Mouse (Mus musculus) hindbrain, embryonic 13.5 days (tissue): ENCODE results near the gene Adipor1. TPM values are rescaled to one million over a fixed set of nuclear protein-coding genes. Genes with fewer than 3 reads are reported as not detected.
"Not testable (repeated sequence)": the region's sequence is repeated elsewhere in the genome, so short reads cannot be mapped to it uniquely, and the experiment has no call there.

Experiments
- ATAC-seq: fragments of 200-750 bp; cut with Nextera tagmentation; 2 replicates; pipeline ENCODE4 v1.8.0; 2017; ENCODE audit warnings: moderate TSS enrichment; ENCODE audit not compliant: low FRiP score
- H3K27ac ChIP-seq: fragments of 300-500 bp; sonication (generic); 2 replicates; pipeline ENCODE4 v1.5.1; 2015; ENCODE audit warnings: inconsistent platforms, mild to moderate bottlenecking, moderate library complexity
- H3K27me3 ChIP-seq: fragments of 300-500 bp; sonication (generic); 2 replicates; pipeline ENCODE4 v1.6.1; 2015; ENCODE audit warnings: mild to moderate bottlenecking, inconsistent platforms
- H3K36me3 ChIP-seq: fragments of 300-500 bp; sonication (generic); 2 replicates; pipeline ENCODE4 v1.6.1; 2015; ENCODE audit warnings: mild to moderate bottlenecking, inconsistent platforms
- H3K4me1 ChIP-seq: fragments of 300-500 bp; sonication (generic); replicated peaks from 2 replicates; pipeline ENCODE4 v1.6.1; 2015; ENCODE audit warnings: inconsistent platforms
- H3K4me2 ChIP-seq: fragments of 300-500 bp; sonication (generic); 2 replicates; pipeline ENCODE4 v1.6.1; 2015; ENCODE audit warnings: inconsistent platforms, mild to moderate bottlenecking, moderate library complexity
- H3K4me3 ChIP-seq: fragments of 300-500 bp; sonication (generic); 2 replicates; pipeline ENCODE4 v1.5.1; 2015; ENCODE audit warnings: mild to moderate bottlenecking, inconsistent platforms
- H3K9ac ChIP-seq: fragments of 300-500 bp; sonication (generic); 2 replicates; pipeline ENCODE4 v1.6.1; 2015; ENCODE audit warnings: mild to moderate bottlenecking, inconsistent platforms
- H3K9me3 ChIP-seq: fragments of 300-500 bp; sonication (generic); 2 replicates; pipeline ENCODE4 v1.6.1; 2016; ENCODE audit warnings: inconsistent platforms
- WGBS: fragments of 180-500 bp; shearing (Covaris S2); methylation state at CpG from one replicate; pipeline ENCODE4 v1.1.7; 2015; 5-methylcytosine and 5-hydroxymethylcytosine counted together
- polyA plus RNA-seq: library from polyadenylated mRNA; unstranded; fragments of >200 nt; fragmentation: Nextera tagmentation; extraction: Ambion mirVana; gene quantifications from 2 replicates; pipeline ENCODE4 v1.2.1, GENCODE M21; 2015

Gene Adipor1
- polyA plus RNA-seq, 1 experiment from 2014 or later, result 72.0 TPM

DNA sequence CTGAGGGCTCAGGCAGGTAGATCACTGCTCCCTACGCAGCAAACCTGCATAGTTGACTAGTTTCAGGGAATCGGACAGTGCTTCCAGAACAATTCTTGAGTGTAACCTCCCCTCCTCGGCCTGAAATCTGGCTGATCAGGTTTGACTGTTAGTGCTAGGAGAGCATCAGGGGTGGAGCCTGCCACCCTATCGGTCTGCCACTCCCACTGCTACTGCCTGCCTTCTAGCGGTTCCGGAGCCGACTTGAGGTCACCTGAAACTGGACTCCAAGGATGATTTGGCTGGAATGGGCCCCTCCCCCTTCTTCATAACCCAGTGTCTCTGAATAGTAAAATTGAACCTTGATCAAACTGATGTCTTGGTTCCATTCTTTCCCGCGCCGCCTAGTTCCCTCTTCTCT, 17.8 kb downstream of the Adipor1 start:
- Histone ChIP-seq H3K27me3 (no peaks in the 10 kb centered on the region), H3K4me3 (no peak overlapping the region), H3K9ac (no peak overlapping the region), H3K36me3 (peaks cover 55% of the 10 kb centered on the region), H3K27ac (no peak overlapping the region), H3K9me3 (no peaks in the 10 kb centered on the region), H3K4me1 (no peaks in the 10 kb centered on the region), H3K4me2 (no peak overlapping the region)
- ATAC-seq, result no peak
- 88% methylated on average over 10 of the region's 10 CpGs for WGBS

GRCm38 (mm10) chr1:134433473-134433872, 18.3 kb downstream of the Adipor1 start:
- Histone ChIP-seq H3K36me3 (peaks cover 50% of the 10 kb centered on the region), H3K9me3 (no peaks in the 10 kb centered on the region), H3K9ac (no peak overlapping the region), H3K4me1 (no peaks in the 10 kb centered on the region), H3K4me2 (no peak overlapping the region), H3K27ac (no peak overlapping the region), H3K4me3 (no peak overlapping the region), H3K27me3 (no peaks in the 10 kb centered on the region)
- ATAC-seq, result no peak
- WGBS, result 93% methylated on average over 4 of the region's 4 CpGs

- ATAC-seq, result no peak
- Histone ChIP-seq H3K9ac (no peak overlapping the region), H3K36me3 (peaks cover 33% of the 10 kb centered on the region), H3K9me3 (no peaks in the 10 kb centered on the region), H3K4me1 (no peaks in the 10 kb centered on the region), H3K4me3 (no peak overlapping the region), H3K27me3 (no peaks in the 10 kb centered on the region), H3K4me2 (no peak overlapping the region), H3K27ac (no peak overlapping the region)
- WGBS, result 26% methylated on average over 4 of the region's 4 CpGs
Observed at GRCm38 (mm10) chr1:134435414-134435813, 20.2 kb downstream of the Adipor1 start.

DNA sequence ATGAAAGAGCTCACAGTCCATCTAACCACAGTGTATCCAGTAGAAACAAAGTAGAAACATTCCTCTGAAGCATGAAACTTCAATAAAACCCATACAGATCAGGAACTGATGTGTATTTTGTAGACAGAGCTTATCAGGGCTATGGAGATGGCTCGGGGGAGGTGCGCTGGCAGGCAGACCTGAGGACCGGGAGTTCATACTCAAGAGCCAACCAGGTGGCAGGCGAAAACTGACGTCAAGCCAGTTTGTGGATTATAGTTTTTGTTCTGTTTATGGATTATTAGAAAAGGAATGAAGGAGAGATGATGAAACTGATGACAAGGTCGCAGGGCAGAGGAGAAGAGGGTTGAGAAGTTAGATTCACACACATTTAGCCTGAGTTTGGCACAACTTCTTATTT, 25.3 kb downstream of the Adipor1 start:
- H3K9me3 ChIP-seq, result no peaks in the 10 kb centered on the region
- H3K9ac ChIP-seq, result no peak overlapping the region
- no peak overlapping the region for H3K4me2 ChIP-seq
- WGBS, result 91% methylated on average over 6 of the region's 6 CpGs
- no peaks in the 10 kb centered on the region for H3K4me1 ChIP-seq
- no peak overlapping the region for H3K27ac ChIP-seq
- no peaks in the 10 kb centered on the region for H3K27me3 ChIP-seq
- ATAC-seq, result no peak
- no peak overlapping the region for H3K4me3 ChIP-seq
- no peaks in the 10 kb centered on the region for H3K36me3 ChIP-seq

GRCm38 (mm10) chr1:134441737-134442136, 26.6 kb downstream of the Adipor1 start:
- H3K27me3 ChIP-seq, H3K4me2 ChIP-seq, H3K9ac ChIP-seq, H3K27ac ChIP-seq, H3K36me3 ChIP-seq, H3K4me1 ChIP-seq, H3K9me3 ChIP-seq, ATAC-seq, H3K4me3 ChIP-seq: not testable (repeated sequence)
- WGBS, result 93% methylated on average over 7 of the region's 10 CpGs

- no peak overlapping the region for H3K9ac ChIP-seq
- ATAC-seq, result no peak
- H3K27ac ChIP-seq, result no peak overlapping the region
- no peak overlapping the region for H3K4me3 ChIP-seq
- no peaks in the 10 kb centered on the region for H3K36me3 ChIP-seq
- no peaks in the 10 kb centered on the region for H3K27me3 ChIP-seq
- H3K4me2 ChIP-seq, result no peak overlapping the region
- WGBS, result 95% methylated on average over 3 of the region's 3 CpGs
- H3K4me1 ChIP-seq, result no peaks in the 10 kb centered on the region
- no peaks in the 10 kb centered on the region for H3K9me3 ChIP-seq
Observed at GRCm38 (mm10) chr1:134442394-134442793, 27.2 kb downstream of the Adipor1 start.

DNA sequence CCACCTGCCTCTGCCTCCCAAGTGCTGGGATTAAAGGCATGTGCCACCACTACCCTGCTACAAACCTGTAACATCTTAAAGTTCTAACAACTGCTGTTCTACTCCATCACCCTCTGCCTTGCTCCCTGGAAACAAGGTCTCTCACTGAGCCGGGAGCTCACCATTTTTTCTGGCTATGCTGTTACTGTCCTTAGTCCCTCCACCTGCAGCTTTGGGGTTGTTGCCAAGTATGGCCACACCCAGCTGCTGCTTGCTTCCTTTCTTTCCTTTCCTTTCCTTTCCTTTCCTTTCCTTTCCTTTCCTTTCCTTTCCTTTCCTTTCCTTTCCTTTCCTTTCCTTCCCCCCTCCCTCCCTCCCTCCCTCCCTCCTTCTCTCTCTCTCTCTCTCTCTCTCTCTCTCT, 28.1 kb downstream of the Adipor1 start:
- not testable (repeated sequence) for H3K4me1 ChIP-seq, H3K27me3 ChIP-seq, H3K27ac ChIP-seq, ATAC-seq, H3K9me3 ChIP-seq, H3K4me2 ChIP-seq, H3K9ac ChIP-seq, H3K4me3 ChIP-seq, H3K36me3 ChIP-seq
- WGBS, result 90% methylated on average over 1 of the region's 1 CpGs

DNA sequence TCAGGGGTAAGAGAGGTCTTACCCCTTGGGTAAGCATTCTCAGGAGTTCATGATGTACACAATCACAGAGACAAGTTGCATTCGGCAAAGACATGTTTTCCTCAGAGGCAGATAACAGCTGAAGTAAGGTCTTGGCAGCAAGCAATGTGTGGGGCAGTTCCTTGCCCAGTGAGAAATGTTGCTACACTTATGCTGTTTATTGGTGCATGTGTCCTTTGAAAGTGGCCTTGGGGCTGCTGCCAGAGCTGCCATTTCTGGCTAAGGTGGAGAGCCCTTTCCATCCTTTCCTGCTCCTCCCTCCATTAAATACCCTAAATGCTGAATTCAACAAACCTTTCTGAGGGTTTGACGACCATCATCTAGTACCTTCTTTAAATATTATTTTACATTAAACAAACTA, 30.2 kb downstream of the Adipor1 start:
- Histone ChIP-seq H3K9ac (no peak overlapping the region), H3K27ac (no peak overlapping the region), H3K9me3 (no peaks in the 10 kb centered on the region), H3K4me3 (no peak overlapping the region), H3K4me1 (no peaks in the 10 kb centered on the region), H3K4me2 (no peak overlapping the region), H3K36me3 (no peaks in the 10 kb centered on the region), H3K27me3 (no peaks in the 10 kb centered on the region)
- ATAC-seq, result no peak
- WGBS, result 95% methylated on average over 2 of the region's 2 CpGs

GRCm38 (mm10) chr1:134448537-134448936, 33.4 kb downstream of the Adipor1 start:
- not testable (repeated sequence) for H3K4me2 ChIP-seq, H3K27me3 ChIP-seq, H3K36me3 ChIP-seq, H3K27ac ChIP-seq, H3K4me1 ChIP-seq, H3K9me3 ChIP-seq, ATAC-seq, H3K4me3 ChIP-seq, H3K9ac ChIP-seq
- 74% methylated on average over 3 of the region's 3 CpGs for WGBS

GRCm38 (mm10) chr1:134450201-134450600, 35.0 kb downstream of the Adipor1 start:
- no peak overlapping the region for H3K9ac ChIP-seq
- H3K27me3 ChIP-seq, result peaks cover 6% of the 10 kb centered on the region
- H3K36me3 ChIP-seq, result no peaks in the 10 kb centered on the region
- WGBS, result 91% methylated on average over 4 of the region's 4 CpGs
- no peak overlapping the region for H3K27ac ChIP-seq
- no peaks in the 10 kb centered on the region for H3K9me3 ChIP-seq
- ATAC-seq, result no peak
- H3K4me3 ChIP-seq, result no peak overlapping the region
- H3K4me2 ChIP-seq, result no peak overlapping the region
- H3K4me1 ChIP-seq, result peaks cover 6% of the 10 kb centered on the region; the same call in 1 of the 2 replicates

DNA sequence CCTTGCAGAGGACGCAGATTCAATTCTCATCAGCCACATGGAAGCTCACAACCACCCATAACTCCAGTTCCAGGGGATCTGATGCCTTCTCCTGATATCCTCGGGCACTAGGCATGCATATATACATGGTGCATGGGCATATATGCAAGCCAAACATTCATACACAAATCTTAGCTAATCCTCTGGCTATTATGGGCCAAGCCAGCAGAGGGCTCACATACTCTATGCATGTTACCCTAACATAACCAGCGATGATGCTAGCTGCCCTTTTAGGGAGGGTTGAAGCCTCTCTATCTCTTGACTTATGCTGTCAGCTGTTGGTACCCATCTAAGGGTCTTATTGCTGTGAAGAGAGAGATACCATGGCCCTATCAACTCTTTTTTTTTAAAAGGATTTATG, 35.8 kb downstream of the Adipor1 start:
- WGBS, result 53% methylated on average over 3 of the region's 3 CpGs
- H3K4me3 ChIP-seq, result no peak overlapping the region

GRCm38 (mm10) chr1:134454904-134455824, 40.0 kb downstream of the Adipor1 start, which contains the start of gene Klhl12:
Klhl12 (plus strand) TSS chr1:134455531.
- peak; percentile 95 for ATAC-seq
- peaks cover 17% of the 10 kb centered on the region for H3K36me3 ChIP-seq
- H3K27ac ChIP-seq, result peak within 1 kb of the TSS; percentile 85
- peak within 1 kb of the TSS; percentile 75 for H3K4me2 ChIP-seq
- H3K9ac ChIP-seq, result peak within 1 kb of the TSS; percentile 94
- peaks cover 6% of the 10 kb centered on the region for H3K27me3 ChIP-seq
- no peaks in the 10 kb centered on the region for H3K9me3 ChIP-seq
- H3K4me1 ChIP-seq, result peaks cover 16% of the 10 kb centered on the region
- WGBS, result under 1% methylated on average over 61 of the region's 61 CpGs
- H3K4me3 ChIP-seq, result peak within 1 kb of the TSS; percentile 94

More for the DNA sequence above, 35.8 kb downstream of the Adipor1 start:
- Histone ChIP-seq H3K4me1 (peaks cover 8% of the 10 kb centered on the region), H3K27ac (no peak overlapping the region), H3K9me3 (no peaks in the 10 kb centered on the region), H3K36me3 (no peaks in the 10 kb centered on the region), H3K9ac (no peak overlapping the region), H3K4me2 (no peak overlapping the region), H3K27me3 (peaks cover 6% of the 10 kb centered on the region)
- no peak for ATAC-seq

GRCm38 (mm10) chr1:134456060-134456459, 40.9 kb downstream of the Adipor1 start:
- peaks cover 16% of the 10 kb centered on the region for H3K4me1 ChIP-seq
- no peak for ATAC-seq
- H3K9ac ChIP-seq, result peak overlapping the region; percentile 94
- peak overlapping the region; percentile 75 for H3K4me2 ChIP-seq
- no peak overlapping the region for H3K27ac ChIP-seq
- H3K27me3 ChIP-seq, result peaks cover 6% of the 10 kb centered on the region
- peaks cover 26% of the 10 kb centered on the region for H3K36me3 ChIP-seq
- peak overlapping the region; percentile 94 for H3K4me3 ChIP-seq
- no peaks in the 10 kb centered on the region for H3K9me3 ChIP-seq
- WGBS, result 16% methylated on average over 5 of the region's 5 CpGs
